Mouse (Mus musculus): Measurements from ENCODE around the gene Pan3.
A peak's percentile ranks its signal among the peaks of the same experiment; 100 is the strongest.
"Not testable (repeated sequence)": the region's sequence is repeated elsewhere in the genome, so short reads cannot be mapped to it uniquely, and the experiment has no call there.

Gene Pan3

GRCm38 (mm10) chr5:147551879-147552627, 122.1 kb downstream of the Pan3 start:
- DNase-seq (ENCODE audit: low spot score in 2 of 2), result no peak

GRCm38 (mm10) chr5:147557641-147558040, 127.7 kb downstream of the Pan3 start:
- not testable (repeated sequence) for DNase-seq (ENCODE audit: low spot score in 2 of 2)

DNA sequence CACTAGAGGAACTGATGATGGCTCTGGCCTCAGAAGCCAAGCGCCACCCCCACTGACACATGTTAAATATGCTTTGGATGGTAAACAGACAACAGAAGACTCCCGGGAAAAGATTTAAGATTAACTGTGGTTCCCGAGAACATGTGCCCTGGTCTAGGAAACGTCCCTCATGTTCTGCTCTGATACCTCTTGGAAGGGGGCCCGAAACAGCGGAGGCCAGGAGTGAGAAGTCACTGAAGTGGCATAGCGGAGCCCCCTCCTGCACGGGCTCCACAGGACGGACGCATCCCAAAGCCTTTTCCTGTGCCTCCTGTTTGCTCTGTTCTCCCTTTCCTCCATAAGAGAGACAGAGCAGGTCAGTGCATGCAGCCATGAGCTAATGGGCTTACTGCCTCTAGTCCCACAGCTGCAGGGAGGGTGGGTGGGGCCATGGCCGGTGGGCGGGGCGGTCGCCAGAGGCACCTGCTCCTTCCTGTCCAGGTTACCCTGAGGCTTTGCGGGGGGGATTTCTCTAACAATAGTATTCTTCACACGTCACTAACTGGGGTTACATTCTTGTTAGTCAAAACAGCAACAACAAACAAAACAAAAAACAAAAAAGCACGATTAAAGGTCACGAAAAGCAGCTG, 133.7 kb downstream of the Pan3 start:
- no peak for DNase-seq (ENCODE audit: low spot score in 2 of 2)

DNA sequence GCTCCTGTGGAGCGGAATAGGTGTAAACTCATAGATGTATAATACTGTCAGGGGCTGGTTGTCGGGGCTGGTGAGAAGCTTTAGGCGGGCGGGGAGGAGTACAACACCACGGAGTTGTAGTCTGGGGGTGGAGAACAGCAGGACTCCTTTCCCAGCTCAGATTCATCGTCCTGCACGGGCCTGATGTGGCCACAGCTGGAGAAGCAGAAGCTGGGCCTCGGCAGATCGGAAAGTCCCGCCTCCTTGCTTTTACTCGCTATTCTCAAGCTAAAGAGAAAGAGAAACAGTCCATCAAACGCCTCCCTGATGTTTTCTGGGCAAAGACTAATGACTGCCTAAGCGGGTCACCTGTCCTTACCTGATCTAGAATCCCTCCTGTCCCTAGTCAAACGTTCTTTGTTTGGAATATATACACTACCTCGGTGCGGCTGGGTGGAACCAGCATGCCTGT, 134.2 kb downstream of the Pan3 start:
- no peak for DNase-seq (ENCODE audit: low spot score in 2 of 2)

GRCm38 (mm10) chr5:147565444-147565843, 135.5 kb downstream of the Pan3 start:
- DNase-seq (ENCODE audit: low spot score in 2 of 2), result no peak

DNA sequence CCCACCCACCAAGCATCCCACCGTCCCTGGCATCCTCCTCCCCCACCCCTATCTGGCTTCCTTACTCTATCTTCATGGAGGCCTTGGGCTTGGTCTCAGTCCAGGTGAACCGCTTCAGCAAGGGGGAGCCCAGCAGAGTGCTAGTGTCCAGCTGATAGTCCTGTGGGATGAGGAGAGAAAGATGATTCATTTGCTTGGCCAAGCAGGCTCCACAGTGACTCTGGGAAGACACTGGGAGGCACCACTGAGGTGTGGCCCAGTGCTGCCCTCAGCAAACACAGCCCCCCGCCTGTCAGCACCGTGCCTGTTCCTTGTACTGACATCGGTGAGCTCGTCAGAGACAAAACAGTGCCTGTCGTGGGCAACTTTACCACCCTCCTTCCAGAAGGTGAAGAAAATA, 136.4 kb downstream of the Pan3 start:
- DNase-seq (ENCODE audit: low spot score in 2 of 2), result no peak

- no peak for DNase-seq (ENCODE audit: low spot score in 2 of 2)
Observed at GRCm38 (mm10) chr5:147572695-147573094, 142.7 kb downstream of the Pan3 start.

DNA sequence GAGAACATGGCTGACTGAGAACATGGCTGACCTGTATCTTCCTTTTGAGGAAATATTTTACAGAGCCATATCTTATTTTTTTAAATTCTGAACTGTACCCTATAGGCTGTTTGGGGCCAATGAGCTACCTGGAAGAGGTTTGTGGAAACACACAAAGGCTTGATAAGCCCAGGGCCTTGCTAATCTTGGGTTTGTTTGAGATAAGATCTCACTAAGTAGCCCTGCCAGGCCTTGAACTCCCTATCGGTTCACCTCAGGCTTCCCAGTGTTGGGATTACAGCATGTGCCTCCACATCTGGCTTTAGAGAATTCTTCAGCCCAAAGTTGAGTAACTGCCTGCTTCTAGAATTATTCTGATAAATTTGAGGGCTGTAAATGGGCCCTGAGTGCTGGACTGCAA, 143.6 kb downstream of the Pan3 start:
- DNase-seq (ENCODE audit: low spot score in 2 of 2), result no peak

DNA sequence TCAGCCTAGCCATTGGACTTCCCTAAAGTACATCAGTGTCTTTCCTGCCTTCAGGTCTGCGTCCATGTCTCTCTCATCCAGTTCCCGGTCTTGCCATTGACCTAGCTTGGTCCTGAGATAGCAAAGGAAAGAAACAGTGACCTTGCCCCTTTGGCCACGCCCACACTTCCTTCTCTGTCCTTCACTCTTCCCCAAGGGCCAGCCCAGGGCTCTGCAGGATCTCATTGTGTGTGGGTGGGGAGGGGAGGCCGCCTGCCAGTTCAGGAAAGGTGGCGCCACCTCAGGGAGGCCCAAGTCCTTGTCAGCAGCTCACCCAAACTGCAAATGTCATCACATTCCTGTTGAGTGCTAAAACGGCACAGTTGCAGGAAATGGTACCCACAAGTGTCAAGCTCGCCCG, 144.6 kb downstream of the Pan3 start:
- DNase-seq (ENCODE audit: low spot score in 2 of 2), result no peak

DNA sequence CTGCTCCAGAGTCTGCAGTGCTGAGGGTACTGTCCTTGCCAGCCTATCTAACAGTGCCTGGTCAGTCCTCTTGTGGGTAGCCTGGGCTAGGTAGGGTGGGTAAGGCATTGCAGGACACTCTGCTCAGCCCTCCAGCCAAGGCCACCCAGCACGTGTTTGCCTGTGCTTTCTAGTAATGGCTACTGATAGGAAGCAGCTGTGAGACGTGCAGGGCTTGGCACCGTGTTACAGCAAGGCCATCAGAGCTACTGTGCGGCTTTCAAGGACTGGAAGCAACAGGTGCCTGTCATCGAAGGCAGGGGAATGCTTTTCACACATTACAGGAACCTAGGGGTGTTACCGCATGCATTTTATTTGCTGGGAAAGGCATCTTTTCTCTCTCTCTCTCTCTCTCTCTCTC, 147.0 kb downstream of the Pan3 start:
- DNase-seq (ENCODE audit: low spot score in 2 of 2), result no peak

DNA sequence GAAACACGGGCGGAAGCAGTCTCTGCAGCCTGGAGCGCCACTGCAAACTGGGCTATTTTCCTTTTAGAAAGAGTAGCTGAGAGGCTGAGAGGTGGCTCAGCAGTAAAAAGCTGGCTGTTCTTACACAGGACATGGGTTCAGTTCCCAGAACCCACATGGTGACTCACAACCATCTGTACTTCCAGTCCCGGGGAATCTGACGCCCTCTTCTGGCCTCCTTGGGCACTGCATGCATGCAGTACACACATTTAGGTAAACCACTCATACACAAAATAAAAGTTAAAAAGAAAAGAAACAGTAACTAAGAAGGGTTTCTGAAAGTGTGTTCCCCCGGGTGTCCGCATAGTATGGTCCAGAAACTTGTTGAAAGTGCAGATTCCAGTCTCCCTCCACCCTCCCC, 149.2 kb downstream of the Pan3 start:
- DNase-seq (ENCODE audit: low spot score in 2 of 2), result no peak

DNA sequence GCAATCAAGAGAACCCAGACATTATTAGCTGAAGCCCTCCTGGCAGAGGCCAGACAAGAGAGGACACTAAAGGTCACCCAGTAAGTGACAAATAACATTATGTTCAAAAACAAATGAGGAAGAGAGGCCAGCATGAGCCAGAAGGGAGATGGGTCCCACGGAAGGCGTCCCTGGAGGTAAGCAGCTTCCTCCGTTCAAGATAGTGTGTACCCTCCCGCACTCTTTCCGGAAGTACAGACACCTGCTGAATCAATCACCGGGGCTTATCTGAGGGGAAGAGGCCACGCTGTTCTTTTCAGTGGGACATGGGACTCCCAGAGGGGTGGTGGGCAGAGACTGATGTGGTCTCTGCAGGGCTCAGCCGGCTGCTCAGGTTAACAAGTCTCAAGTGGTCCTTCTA, 149.7 kb downstream of the Pan3 start:
- DNase-seq (ENCODE audit: low spot score in 2 of 2), result peak in 1 of 2 experiments; percentile 12

DNA sequence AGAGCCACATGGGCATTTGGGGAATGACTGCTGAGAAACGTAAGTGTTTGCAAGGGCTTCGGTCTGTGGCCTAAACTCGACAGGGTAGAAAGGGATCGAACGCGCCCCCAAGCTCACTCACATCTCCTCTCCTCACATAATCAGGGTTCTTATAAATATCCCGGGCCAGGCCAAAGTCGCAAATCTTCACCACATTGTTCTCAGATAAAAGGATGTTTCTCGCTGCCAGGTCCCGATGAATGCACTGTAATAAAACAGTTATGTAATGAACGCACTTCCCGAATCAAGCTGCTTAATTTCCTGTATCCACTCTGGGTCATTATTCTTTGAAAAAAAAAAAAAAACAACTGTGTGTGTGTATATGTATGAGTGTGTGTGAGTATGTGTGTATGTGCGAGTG, 150.2 kb downstream of the Pan3 start:
- DNase-seq (ENCODE audit: low spot score in 2 of 2), result no peak

DNA sequence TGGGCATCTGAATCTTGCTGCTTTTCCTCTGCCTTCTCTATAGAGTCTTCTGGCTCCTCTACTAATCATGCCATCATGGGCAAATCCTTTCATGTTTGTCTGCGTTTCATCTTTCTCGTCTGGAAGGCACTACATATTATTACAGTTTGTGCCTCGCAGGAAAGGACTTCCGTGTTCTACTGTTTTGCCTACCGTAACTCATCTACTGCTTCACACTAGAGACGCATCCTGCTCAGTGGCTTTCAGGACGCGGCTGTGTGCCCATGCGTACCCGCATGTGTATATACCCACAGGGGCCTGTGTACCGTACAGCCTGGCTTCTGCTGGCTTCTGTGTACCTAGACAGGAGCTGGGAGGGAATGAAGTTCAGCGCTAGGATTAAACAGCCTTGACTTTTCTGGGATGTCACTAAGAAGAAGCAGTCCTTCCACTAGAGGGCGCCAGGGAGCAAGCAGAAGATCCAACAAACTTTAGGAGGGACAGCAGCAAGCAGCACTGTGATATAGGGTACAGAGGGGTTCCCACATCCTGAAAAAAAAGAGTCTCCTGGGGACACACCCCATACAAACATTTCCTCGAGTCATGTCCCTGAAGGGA, 153.8 kb downstream of the Pan3 start:
- DNase-seq (ENCODE audit: low spot score in 2 of 2), result peak; percentile 61 to 66

GRCm38 (mm10) chr5:147584648-147585047, 154.7 kb downstream of the Pan3 start:
- no peak for DNase-seq (ENCODE audit: low spot score in 2 of 2)

DNA sequence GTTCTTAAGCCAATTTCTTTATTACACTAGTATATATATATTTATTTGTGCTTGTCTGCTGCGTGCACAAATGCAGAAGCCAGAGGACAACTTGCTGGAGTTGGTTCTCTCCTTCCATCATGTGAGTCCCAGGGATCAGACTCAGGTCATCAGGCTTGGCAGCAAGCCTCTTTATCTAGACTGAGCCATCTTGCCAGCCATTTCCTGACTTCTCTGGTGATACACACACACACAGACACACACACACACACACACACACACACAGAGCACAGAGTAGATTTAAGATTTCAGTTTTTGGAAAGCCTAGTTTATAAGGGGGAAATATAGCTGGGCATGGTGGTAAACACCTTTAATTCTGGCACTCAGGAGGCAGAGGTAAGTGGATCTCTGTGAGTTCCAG, 155.1 kb downstream of the Pan3 start:
- DNase-seq (ENCODE audit: low spot score in 2 of 2), result no peak

DNA sequence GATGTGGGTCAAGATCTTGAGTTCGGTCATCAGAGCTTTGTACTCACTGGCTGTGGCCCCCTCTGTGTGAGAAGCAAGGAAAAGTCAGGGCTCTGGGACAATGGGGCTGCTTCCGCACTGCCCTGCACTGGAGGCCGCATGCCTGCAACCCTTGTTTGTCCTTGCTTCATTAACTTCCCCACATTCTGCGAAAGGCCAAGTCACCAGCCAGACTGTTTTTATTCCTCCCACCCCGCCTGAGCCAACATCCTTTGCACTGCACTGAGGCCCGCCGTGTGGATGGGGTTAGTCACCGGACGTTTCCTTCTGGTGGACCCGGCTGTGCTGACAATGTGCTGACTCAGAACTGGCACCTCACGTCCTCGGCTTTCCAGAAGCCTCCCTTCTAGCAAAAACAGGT, 159.9 kb downstream of the Pan3 start:
- DNase-seq (ENCODE audit: low spot score in 2 of 2), result peak in 1 of 2 experiments; percentile 14

DNA sequence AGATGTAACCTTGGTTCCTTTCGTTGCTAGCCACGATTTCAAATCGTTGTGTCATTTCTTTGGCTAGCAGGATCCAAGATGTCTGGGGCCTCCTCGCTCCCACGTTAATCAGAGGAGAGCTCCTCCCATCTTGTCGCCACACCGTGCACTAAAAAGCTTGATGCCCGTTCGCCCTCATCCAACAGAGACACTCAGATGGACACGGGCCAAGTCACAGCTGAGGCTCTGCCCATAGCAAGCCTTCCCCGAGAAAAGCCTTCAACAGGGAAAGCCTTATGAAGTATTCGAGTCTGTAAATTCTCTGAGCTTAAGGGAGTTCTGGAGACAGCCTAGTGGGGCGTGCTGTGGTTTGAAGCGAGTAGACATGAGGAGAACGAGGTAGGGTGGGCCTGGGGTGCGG, 167.9 kb downstream of the Pan3 start:
- DNase-seq (ENCODE audit: low spot score in 2 of 2), result no peak
